Mouse (Mus musculus) kidney, adult 2 months (tissue): Measurements from ENCODE around the gene Acp6.
"Not testable (repeated sequence)": the region's sequence is repeated elsewhere in the genome, so short reads cannot be mapped to it uniquely, and the experiment has no call there.

ENCODE experiments used
- CTCF ChIP-seq: fragments of 200-500 bp; conservative IDR thresholded peaks from 2 replicates; pipeline ENCODE4 v1.5.1; 2011; ENCODE audit warnings: low read depth, mild to moderate bottlenecking, control low read depth, low read length, moderate library complexity, mixed read lengths; ENCODE audit not compliant: insufficient read depth, insufficient read length
- POLR2A ChIP-seq: fragments of 200-500 bp; IDR thresholded peaks from one replicate; pipeline ENCODE4 v1.6.1; 2011; ENCODE audit warnings: low read depth, low read length, control low read depth

DNA sequence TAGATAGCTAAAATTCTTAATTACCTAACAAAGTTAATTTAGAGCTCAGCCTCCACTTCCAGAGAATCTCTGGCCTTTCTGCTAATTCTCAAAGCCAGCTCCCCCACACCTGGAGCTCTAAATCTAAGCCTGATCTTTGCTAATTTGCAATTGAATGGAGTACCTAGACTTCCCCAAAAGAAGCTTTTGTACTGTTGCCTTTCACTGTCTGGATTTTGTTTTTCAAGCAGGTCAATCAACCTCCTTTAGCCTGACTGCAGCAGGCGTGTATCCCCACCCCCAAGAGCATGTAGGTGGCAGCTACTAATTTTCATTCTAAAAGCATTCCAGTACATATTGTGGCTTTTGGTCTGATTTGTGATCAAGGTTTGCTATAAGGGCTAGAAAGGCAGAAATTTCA lies 20.9 kb upstream of the Acp6 start:
- not testable (repeated sequence) for TF ChIP-seq CTCF, POLR2A
